Mouse (Mus musculus) E14TG2a.4 (cell line): ENCODE measurements around the gene Hoxc5.

Source experiments
- CTCF ChIP-seq: conservative IDR thresholded peaks from 2 replicates; pipeline ENCODE4 v1.5.1; 2014; ENCODE audit warnings: low read length
- NANOG ChIP-seq: IDR thresholded peaks from 2 replicates; pipeline ENCODE4 v1.6.1; 2014; ENCODE audit warnings: borderline replicate concordance, low read length, mixed read lengths
- POU5F1 ChIP-seq: IDR thresholded peaks from 2 replicates; pipeline ENCODE4 v1.6.1; 2014; ENCODE audit warnings: low read length, borderline replicate concordance

GRCm38 (mm10) chr15:103061988-103062387 is 94.7 kb downstream of the Hoxc5 start:
- TF ChIP-seq CTCF (no peak), POU5F1 (no peak), NANOG (no peak)
